8 mouse cellular contexts compared by ENCODE assay signal in the genomic region with DNA sequence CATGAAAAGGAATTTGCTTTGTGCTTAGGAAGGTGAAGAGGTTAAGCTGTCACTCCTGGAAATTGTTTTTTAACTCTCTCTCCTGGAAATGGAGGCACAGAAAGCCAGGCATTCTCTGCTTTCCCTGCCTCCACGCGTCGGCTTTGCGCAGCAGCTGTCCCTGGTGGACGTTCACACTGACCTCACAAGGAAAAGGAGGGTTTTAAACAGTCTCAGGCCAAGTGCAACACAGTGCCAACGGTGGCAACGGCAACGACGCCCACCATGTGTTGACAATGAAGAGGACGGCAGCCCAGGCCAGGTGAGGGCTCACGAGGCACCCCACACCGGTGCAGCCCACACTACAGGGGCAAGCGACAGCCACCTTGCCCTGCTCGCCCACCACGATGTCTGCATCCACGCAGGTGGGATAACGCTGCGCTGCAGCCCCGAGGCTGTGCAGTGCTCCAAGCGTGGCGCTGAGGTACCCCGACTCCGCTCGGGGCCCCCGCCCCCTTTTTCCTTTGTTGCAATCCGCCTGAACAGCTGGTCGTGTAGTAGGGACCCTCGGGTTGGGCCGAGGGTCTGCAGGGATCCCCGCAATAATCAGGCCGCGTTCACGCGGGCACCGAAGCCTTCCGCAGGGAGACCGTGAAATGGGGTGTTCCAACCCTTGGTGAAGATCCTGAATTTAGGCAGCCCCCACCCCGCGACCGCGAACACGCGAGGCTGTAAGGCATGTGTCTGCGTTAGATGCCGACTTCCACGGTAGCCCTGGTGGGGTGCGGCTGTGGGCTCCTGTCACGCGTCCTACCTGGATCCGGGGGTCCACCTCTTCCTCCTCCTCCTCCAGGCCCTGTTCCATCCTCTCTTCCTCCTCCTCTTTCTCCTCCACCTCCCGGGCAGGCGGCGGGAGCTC. TPM values are rescaled to one million over a fixed set of nuclear protein-coding genes. Genes with fewer than 3 reads are reported as not detected.
DNase-seq lines count a peak whose midpoint lies in the region; ATAC-seq and TF ChIP-seq lines count a peak whose summit lies in the region.

No protein-coding gene starts in this region.

- peaks cover 38% of the 10 kb centered on the region for H3K4me1 ChIP-seq in bone marrow macrophage, adult 2 months (ENCODE audit: control insufficient read depth, insufficient read depth, low read length)
- peaks cover 28% of the 10 kb centered on the region for H3K4me1 ChIP-seq in forebrain, embryonic 15.5 days

- peak; percentile 82 for ATAC-seq in forebrain, embryonic 15.5 days (replicated peaks)

- peak overlapping the region; percentile 79 for H3K4me2 ChIP-seq in forebrain, embryonic 15.5 days (replicated peaks)

- H3K9ac ChIP-seq in forebrain, embryonic 15.5 days (replicated peaks) = peak overlapping the region; percentile 92

- H3K4me3 ChIP-seq in bone marrow macrophage, adult 2 months (ENCODE audit: insufficient read depth, low read length) = peak overlapping the region; percentile 80
- H3K4me3 ChIP-seq in forebrain, embryonic 15.5 days = peak overlapping the region; percentile 86

- no peak for TF ChIP-seq POLR2A in bone marrow macrophage, adult 2 months (IDR thresholded peaks at IDR 0.05; ENCODE audit: borderline replicate concordance, low read depth, low read length)

- peak overlapping the region; percentile 48 for H3K27ac ChIP-seq in bone marrow macrophage, adult 2 months (ENCODE audit: insufficient read depth, low read depth, low read length)
- peak overlapping the region; percentile 93 for H3K27ac ChIP-seq in forebrain, embryonic 15.5 days (replicated peaks)

- no peaks in the 10 kb centered on the region for H3K36me3 ChIP-seq in forebrain, embryonic 15.5 days

- DNase-seq in ovary, postnatal 36 days (ENCODE audit: low spot score) = peak; percentile 29
- no peak for DNase-seq in ovary, adult 18-20 months (ENCODE audit: low spot score)
- peak; percentile 49 for DNase-seq in kidney, adult 11 months
- DNase-seq in lung, postnatal 10 days = peak; percentile 34
- DNase-seq in right cerebral cortex, postnatal 36 days (ENCODE audit: low spot score in 2 of 2) = peak; percentile 37 to 38
- no peak for DNase-seq in spleen, adult 12 weeks (ENCODE audit: low spot score)

- no peak for TF ChIP-seq CTCF in bone marrow macrophage, adult 2 months (IDR thresholded peaks at IDR 0.05; ENCODE audit: low read depth, low read length)

- no peaks in the 10 kb centered on the region for H3K9me3 ChIP-seq in forebrain, embryonic 15.5 days

- H3K27me3 ChIP-seq in forebrain, embryonic 15.5 days = no peaks in the 10 kb centered on the region

- under 1% methylated on average over 53 of the region's 53 CpGs for WGBS in forebrain, embryonic 15.5 days

RNA-seq across cellular contexts. Expression of a gene that starts 0.6 kb away (rescaled TPM):
- polyA plus RNA-seq in bone marrow macrophage, adult 2 months (2012; ENCODE audit: insufficient read depth, insufficient read length, missing spikeins) = 93.0 and 99.5 TPM in 2 replicates
- 111 and 115 TPM in 2 replicates for polyA plus RNA-seq in forebrain, embryonic 15.5 days (2015; fragmentation: Nextera tagmentation; extraction: Ambion mirVana)

RNA-seq across cellular contexts. Expression of a gene that starts 58.9 kb away (rescaled TPM):
- polyA plus RNA-seq in bone marrow macrophage, adult 2 months (2012; ENCODE audit: insufficient read depth, insufficient read length, missing spikeins) = 25.8 and 27.0 TPM in 2 replicates
- 11.0 and 11.2 TPM in 2 replicates for polyA plus RNA-seq in forebrain, embryonic 15.5 days (2015; fragmentation: Nextera tagmentation; extraction: Ambion mirVana)

RNA-seq across cellular contexts. Expression of a gene that starts 59.6 kb away (rescaled TPM):
- 30.6 and 30.8 TPM in 2 replicates for polyA plus RNA-seq in bone marrow macrophage, adult 2 months (2012; ENCODE audit: insufficient read depth, insufficient read length, missing spikeins)
- 55.4 and 62.4 TPM in 2 replicates for polyA plus RNA-seq in forebrain, embryonic 15.5 days (2015; fragmentation: Nextera tagmentation; extraction: Ambion mirVana)

Comparison
In these comparisons a context has a peak if more than half of its experiments do, and no peak if none do; other contexts are left out.
1. DNase-seq: peak in ovary, postnatal 36 days (single experiment), kidney, adult 11 months (single experiment), lung, postnatal 10 days (single experiment) and right cerebral cortex, postnatal 36 days (2 of 2); none in ovary, adult 18-20 months (single experiment) and spleen, adult 12 weeks (single experiment).